Mouse (Mus musculus) Patski (cell line): ENCODE results near the gene Hoxd8. TPM values are rescaled to one million over a fixed set of nuclear protein-coding genes. Genes with fewer than 3 reads are reported as not detected.

Experiments
- ATAC-seq: fragments of 100-300 bp; one replicate; pipeline ENCODE4 v1.8.0; 2021
- CTCF ChIA-PET: fragments of 350-600 bp; sonication (Branson Sonifier 250); formaldehyde crosslinking; loops from one replicate; lab custom pipeline; 2022; ENCODE audit warnings: inconsistent platforms; lab: Charles Lee
- POLR2A ChIA-PET: fragments of 350-600 bp; sonication (Branson Sonifier 250); formaldehyde crosslinking; loops from one replicate; lab custom pipeline; 2022; ENCODE audit warnings: antibody characterized with exemption, inconsistent platforms; lab: Charles Lee
- DNase-seq: peaks from one replicate; pipeline ENCODE4 v3.0.0-alpha.2; 2011; ENCODE audit warnings: low read depth, low spot score
- H3K27me3 ChIP-seq: fragments of 371-371 bp; one replicate; pipeline ENCODE4 v1.5.1; 2021
- CTCF ChIP-seq: fragments of 100-300 bp; IDR thresholded peaks from one replicate; pipeline ENCODE4 v1.5.1; 2021
- in situ Hi-C: fragments of 300-500 bp; cut with MboI; formaldehyde crosslinking; loops from 3 replicates; pipeline ENCODE4 v1.11.1; 2018; ENCODE audit warnings: low pct_unique_long_range_greater_than_20kb, mixed read lengths
- polyA plus RNA-seq: library from polyadenylated mRNA; unstranded; gene quantifications from one replicate; pipeline ENCODE4 v1.2.3, GENCODE M21; 2021

Hoxd8 gene
- polyA plus RNA-seq, 1 experiment from 2014 or later, result 17.1 TPM

- peaks cover 72% of the 10 kb centered on the region for H3K27me3 ChIP-seq
- no peak for DNase-seq
- peak; percentile 12 for ATAC-seq
- in situ Hi-C loops, result loop anchor here (10.0 to 25.0 kb wide), 2 partner anchors 453 to 1070 kb away; no protein-coding TSS in a partner anchor
- ChIA-PET POLR2A (no interaction called here), CTCF (no interaction called here)
- TF ChIP-seq CTCF, result no peak
Observed at GRCm38 (mm10) chr2:74691995-74692807, 12.2 kb upstream of the Hoxd8 start.

GRCm38 (mm10) chr2:74692808-74693431, 11.5 kb upstream of the Hoxd8 start:
- ChIA-PET POLR2A (no interaction called here), CTCF (no interaction called here)
- no peak for TF ChIP-seq CTCF
- in situ Hi-C loops, result loop anchor here (10.0 to 25.0 kb wide), 2 partner anchors 452 to 1069 kb away; no protein-coding TSS in a partner anchor
- peaks cover 64% of the 10 kb centered on the region for H3K27me3 ChIP-seq
- ATAC-seq (no peak), DNase-seq (no peak)

DNA sequence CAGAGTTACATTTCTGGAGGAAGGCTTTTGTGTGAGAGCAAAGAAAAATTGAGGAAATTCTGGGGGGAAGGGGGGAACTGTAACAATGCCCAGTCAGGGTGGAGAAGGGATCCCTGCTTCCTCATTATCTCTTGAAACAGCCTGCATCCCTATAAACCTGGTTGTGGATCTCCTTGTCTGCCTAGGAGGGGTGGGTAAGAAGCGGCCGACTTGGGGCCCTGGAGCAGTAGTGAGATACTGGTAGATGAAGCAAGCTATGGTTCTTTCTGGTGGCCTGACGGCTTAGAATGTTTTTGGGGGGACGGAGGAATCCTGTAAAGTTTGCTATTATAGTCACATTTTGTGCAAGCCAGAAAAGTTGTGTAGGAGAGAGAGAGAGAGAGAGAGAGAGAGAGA, 11.0 kb upstream of the Hoxd8 start:
- ChIA-PET CTCF (no interaction called here), POLR2A (no interaction called here)
- no peak for ATAC-seq
- TF ChIP-seq CTCF, result no peak
- DNase-seq, result no peak
- peaks cover 59% of the 10 kb centered on the region for H3K27me3 ChIP-seq
- in situ Hi-C loops, result loop anchor here (10.0 to 25.0 kb wide), 2 partner anchors 451 to 1069 kb away; no protein-coding TSS in a partner anchor

GRCm38 (mm10) chr2:74694066-74694465, 10.3 kb upstream of the Hoxd8 start:
- CTCF ChIA-PET, result no interaction called here
- peaks cover 53% of the 10 kb centered on the region for H3K27me3 ChIP-seq

GRCm38 (mm10) chr2:74695383-74695782, 9.0 kb upstream of the Hoxd8 start:
- CTCF ChIA-PET, result interaction anchor here (0.7 to 0.9 kb wide), 2 partner anchors 10 to 617 kb away, joined by 3 read pairs; no protein-coding TSS in a partner anchor
- no peak for TF ChIP-seq CTCF
- DNase-seq, result no peak
- no peak for ATAC-seq
- POLR2A ChIA-PET, result no interaction called here
- peaks cover 42% of the 10 kb centered on the region for H3K27me3 ChIP-seq
- in situ Hi-C loops, result loop anchor here (10.0 to 25.0 kb wide), 2 partner anchors 449 to 1067 kb away; no protein-coding TSS in a partner anchor

More at GRCm38 (mm10) chr2:74694066-74694465, 10.3 kb upstream of the Hoxd8 start:
- POLR2A ChIA-PET, result no interaction called here
- TF ChIP-seq CTCF, result no peak
- DNase-seq (no peak), ATAC-seq (no peak)
- in situ Hi-C loops, result loop anchor here (10.0 to 25.0 kb wide), 2 partner anchors 451 to 1068 kb away; no protein-coding TSS in a partner anchor

DNA sequence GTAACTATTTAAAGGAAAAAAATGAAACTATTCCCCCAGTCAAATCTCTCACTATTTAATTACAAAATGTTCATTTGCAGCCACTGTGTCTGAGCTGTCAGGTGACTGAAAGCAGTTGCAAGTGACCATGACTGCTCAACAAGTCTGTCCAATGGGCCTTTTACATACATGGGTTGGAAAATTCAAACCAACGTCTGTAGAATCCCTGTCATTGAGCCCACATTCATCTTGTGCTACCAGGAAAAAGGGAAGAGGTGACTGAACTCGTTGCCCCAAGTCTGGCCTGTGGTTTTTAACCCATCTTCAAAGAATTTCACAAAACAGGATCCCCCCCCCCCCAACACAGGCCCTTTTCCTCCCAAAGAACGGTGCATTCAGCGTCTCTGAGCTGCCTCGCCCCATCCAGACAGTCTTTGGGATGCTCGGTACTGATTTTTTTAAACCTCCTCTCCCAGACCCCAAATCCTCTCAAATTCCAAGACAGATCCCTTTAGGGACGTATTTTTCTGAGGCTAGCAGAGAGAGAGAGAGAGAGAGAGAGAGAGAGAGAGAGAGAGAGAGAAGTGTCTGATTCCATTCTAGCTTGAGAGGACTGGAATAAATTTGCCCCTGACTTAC, 8.5 kb upstream of the Hoxd8 start:
- ATAC-seq (no peak), DNase-seq (no peak)
- peaks cover 37% of the 10 kb centered on the region for H3K27me3 ChIP-seq
- in situ Hi-C loops, result loop anchor here (10.0 to 25.0 kb wide), 2 partner anchors 449 to 1066 kb away; no protein-coding TSS in a partner anchor
- ChIA-PET POLR2A (no interaction called here), CTCF (no interaction called here)
- no peak for TF ChIP-seq CTCF

DNA sequence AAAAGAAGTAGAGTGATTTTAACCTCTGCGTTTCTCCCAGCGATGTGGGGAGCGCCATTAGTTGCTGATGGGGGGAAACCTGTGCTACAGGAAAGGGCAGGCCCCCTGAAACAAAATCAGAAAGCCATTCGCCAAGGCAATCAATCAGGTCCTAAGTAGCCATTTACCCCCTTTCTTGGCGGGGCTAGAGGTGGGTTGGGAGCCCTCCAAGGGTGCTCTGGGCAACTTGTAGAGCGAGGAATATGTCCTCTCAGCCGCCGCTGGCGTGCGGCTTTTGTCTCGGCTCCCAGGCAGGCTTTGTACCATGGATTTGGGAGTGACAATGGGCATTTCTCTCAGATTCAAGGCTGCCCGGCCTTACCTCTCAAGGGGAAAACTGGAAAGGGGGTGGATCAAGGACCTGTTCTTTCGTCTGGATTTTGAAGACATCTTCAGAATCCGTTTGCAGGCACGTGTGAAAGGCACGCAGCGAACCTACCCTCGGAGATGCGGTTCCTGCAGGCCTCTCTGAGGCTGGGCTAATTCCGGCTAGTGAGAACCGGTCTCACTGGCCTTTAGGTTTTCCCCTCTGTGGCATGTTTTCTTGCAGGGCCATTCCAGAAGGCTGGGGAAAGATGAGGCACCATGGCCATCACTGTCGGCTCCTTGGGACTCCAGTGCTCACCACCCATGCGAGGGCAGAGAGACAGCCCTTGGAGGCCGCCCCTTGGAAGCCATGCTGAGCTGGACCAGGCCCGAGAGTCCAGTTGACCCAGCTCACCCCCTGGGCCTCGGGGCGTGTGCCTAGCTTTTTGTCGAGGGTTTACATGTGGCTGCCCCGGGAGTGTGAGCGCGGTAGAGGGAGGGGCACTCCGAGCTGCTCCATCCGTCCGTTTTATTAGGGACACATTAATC, 7.7 kb upstream of the Hoxd8 start:
- ChIA-PET CTCF (no interaction called here), POLR2A (no interaction called here)
- TF ChIP-seq CTCF, result no peak
- DNase-seq, result no peak
- peaks cover 29% of the 10 kb centered on the region for H3K27me3 ChIP-seq
- in situ Hi-C loops, result loop anchor here (10.0 to 25.0 kb wide), 2 partner anchors 448 to 1066 kb away; no protein-coding TSS in a partner anchor
- no peak for ATAC-seq

GRCm38 (mm10) chr2:74697567-74698121, 6.8 kb upstream of the Hoxd8 start, which contains the start of gene Hoxd9:
TSS of gene Hoxd9 (plus strand) at chr2:74697727.
- ChIA-PET POLR2A (no interaction called here), CTCF (no interaction called here)
- no peak for DNase-seq
- peaks cover 19% of the 10 kb centered on the region for H3K27me3 ChIP-seq
- in situ Hi-C loops, result loop anchor here (10.0 to 25.0 kb wide), 2 partner anchors 447 to 1065 kb away; no protein-coding TSS in a partner anchor
- no peak for TF ChIP-seq CTCF
- peak; percentile 44 for ATAC-seq
